Mouse (Mus musculus) spleen, adult 2 months (tissue): ENCODE results near the gene Plekhm1. TPM values are rescaled to one million over a fixed set of nuclear protein-coding genes. Genes with fewer than 3 reads are reported as not detected.
"Not testable (repeated sequence)": the region's sequence is repeated elsewhere in the genome, so short reads cannot be mapped to it uniquely, and the experiment has no call there.

Experiments used
- DNase-seq, 2 experiments: peaks; one replicate each; pipeline versions ENCODE4 v3.0.0 to v3.0.0-alpha.2; 2012 to 2021; ENCODE audit warnings: low spot score in 2 of 2, low read depth in 1 of 2
- H3K27ac ChIP-seq: fragments of 200-500 bp; 2 replicates; pipeline ENCODE4 v1.5.1; 2012; ENCODE audit warnings: low read length, inconsistent platforms; ENCODE audit not compliant: insufficient read depth
- H3K27me3 ChIP-seq: fragments of 200-500 bp; 2 replicates; pipeline ENCODE4 v1.6.1; 2012; ENCODE audit warnings: mild to moderate bottlenecking, moderate library complexity, low read length, inconsistent platforms; ENCODE audit not compliant: control insufficient read depth, insufficient read depth
- H3K36me3 ChIP-seq: fragments of 200-500 bp; 2 replicates; pipeline ENCODE4 v1.6.1; 2012; ENCODE audit warnings: mild to moderate bottlenecking, low read length, inconsistent platforms; ENCODE audit not compliant: control insufficient read depth, insufficient read depth
- H3K4me1 ChIP-seq: fragments of 200-500 bp; 2 replicates; pipeline ENCODE4 v1.6.1; 2011; ENCODE audit warnings: inconsistent platforms; ENCODE audit not compliant: control insufficient read depth, insufficient read depth, insufficient read length
- H3K4me3 ChIP-seq: fragments of 200-500 bp; 2 replicates; pipeline ENCODE4 v1.5.1; 2011; ENCODE audit warnings: mild to moderate bottlenecking, inconsistent platforms; ENCODE audit not compliant: insufficient read depth, insufficient read length; ENCODE audit errors: extremely low read depth
- CTCF ChIP-seq: fragments of 200-500 bp; IDR thresholded peaks from 2 replicates; pipeline ENCODE4 v1.5.1; 2011; ENCODE audit warnings: mild to moderate bottlenecking, inconsistent platforms; ENCODE audit not compliant: insufficient read depth, insufficient read length, insufficient replicate concordance; ENCODE audit errors: extremely low read depth
- POLR2A ChIP-seq: fragments of 200-500 bp; IDR thresholded peaks from 2 replicates; pipeline ENCODE4 v1.6.1; 2011; ENCODE audit warnings: low read depth, low read length, inconsistent platforms
- WGBS: fragments of 180-500 bp; shearing (Covaris S2); methylation state at CpG from one replicate; pipeline ENCODE4 v1.1.7; 2018; 5-methylcytosine and 5-hydroxymethylcytosine counted together
- polyA plus RNA-seq: library from polyadenylated mRNA; depleted of rRNA; stranded (reverse); fragments of >200 nt; gene quantifications from 2 replicates; pipeline ENCODE4 v1.2.3, GENCODE M21; 2012

The Plekhm1 gene
- polyA plus RNA-seq, 1 experiment: 26.8 TPM

DNA sequence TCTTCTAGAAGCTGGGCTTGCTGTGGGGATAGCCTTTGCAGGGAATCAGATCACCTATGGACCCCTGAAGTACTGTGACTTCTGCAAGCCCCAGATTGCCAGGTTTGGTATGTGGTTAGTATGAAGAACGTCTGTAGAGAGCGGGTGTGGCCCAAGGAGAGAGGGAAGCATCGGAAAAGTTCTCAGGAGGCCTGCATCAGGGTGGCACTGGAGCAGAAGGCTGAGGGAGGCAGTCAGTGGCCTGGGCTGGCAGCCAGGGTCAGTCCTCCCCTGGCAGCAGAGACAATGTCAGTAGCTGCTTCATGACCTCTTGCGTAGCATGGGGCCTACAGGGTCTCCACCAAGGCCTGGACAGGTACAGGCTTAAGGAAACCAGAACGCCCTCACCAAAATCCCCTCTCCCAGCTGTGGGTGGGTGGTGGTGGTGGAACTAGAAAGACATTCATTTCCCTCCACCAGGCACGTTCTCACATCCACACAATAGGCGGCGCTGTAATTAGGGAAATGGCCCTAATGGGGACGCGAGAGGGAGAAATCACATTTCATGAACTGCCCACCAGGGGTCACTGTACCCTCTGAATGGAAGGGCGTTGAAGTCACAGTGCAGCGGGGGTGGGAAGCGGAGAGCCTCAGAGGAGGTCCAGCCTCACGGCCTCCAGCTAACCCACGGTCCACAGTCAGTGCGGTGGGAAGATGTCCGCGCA, 80.1 kb downstream of the Plekhm1 start:
- Histone ChIP-seq H3K27me3 (no peaks in the 10 kb centered on the region), H3K27ac (no peak overlapping the region), H3K4me1 (no peaks in the 10 kb centered on the region; the same call in 1 of the 2 replicates), H3K4me3 (no peak overlapping the region), H3K36me3 (peaks cover 40% of the 10 kb centered on the region)
- 61% methylated on average over 18 of the region's 18 CpGs for WGBS
- no peak for TF ChIP-seq POLR2A
- peak; percentile 76; the same call in 1 of the 2 replicates for TF ChIP-seq CTCF
- peak; percentile 71 to 72 for DNase-seq

DNA sequence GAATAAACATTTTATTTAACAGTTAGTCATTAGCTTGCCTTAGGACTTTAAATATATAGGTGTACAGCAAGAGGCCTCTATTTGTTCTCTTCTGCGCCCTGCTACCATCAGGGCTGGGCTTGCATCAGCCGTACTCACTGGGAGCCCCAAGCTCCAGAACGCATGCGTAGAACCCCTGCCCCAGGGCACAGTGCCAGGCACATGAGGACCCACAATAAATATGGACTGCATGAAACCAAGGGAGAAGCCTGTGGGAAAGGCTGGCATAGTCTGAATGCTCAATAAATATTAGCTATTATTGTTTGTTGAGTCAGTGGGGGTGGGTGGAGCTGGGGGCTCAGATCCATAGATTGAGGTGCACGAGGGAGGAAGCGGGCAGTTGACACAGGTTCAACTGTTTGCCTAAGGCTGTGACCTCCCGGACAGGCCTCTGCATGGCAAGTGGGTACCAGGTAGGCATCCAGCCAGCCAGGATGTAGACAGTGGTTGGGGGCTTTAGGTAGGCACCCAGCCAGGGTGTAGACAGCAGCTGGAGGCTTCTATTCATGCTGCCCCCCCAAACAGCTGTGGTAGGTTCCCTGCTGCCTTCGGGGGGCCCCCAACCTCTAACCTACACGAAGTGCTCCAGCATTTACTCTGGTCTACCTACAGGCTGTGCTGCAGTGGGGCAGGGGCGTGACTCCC, 80.8 kb downstream of the Plekhm1 start:
- Histone ChIP-seq H3K27ac (no peak overlapping the region), H3K36me3 (peaks cover 37% of the 10 kb centered on the region), H3K4me3 (no peak overlapping the region), H3K27me3 (no peaks in the 10 kb centered on the region), H3K4me1 (no peaks in the 10 kb centered on the region; the same call in 1 of the 2 replicates)
- WGBS: 91% methylated on average over 10 of the region's 10 CpGs
- no peak for DNase-seq
- TF ChIP-seq POLR2A (no peak), CTCF (no peak)

DNA sequence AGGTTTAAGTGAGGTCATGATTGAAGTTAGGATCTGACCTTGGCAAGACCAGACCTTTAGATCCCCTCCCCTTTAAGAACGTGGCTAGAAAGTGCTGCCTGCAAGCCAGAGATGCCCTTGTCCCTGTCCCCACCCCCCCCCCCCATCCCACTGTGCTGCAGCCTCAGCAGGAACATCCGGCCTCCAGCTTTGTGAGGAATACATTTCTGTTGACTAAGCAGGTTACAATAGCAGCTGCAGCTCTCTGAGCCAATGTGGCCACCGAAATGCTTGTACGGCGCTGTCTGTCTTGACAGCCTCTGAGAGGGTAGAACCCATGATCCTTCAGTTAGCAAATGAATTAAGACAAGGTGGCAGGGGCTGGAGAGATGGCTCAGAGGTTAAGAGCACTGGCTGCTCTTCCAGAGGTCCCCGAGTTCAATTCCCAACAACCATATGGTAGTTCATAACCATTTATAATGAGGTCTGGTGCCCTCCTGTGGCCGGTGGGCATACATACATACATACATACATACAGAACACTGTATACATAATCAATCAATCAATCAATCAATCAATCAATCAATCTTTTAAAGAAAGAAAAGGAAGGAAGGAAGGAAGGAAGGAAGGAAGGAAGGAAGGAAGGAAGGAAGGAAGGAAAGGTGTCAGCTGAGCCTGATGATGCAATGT, 81.7 kb downstream of the Plekhm1 start:
- H3K36me3 ChIP-seq: peaks cover 37% of the 10 kb centered on the region
- no peak for DNase-seq
- TF ChIP-seq CTCF (no peak), POLR2A (no peak)
- H3K4me1 ChIP-seq: no peaks in the 10 kb centered on the region; the same call in 1 of the 2 replicates
- WGBS: 79% methylated on average over 7 of the region's 7 CpGs
- no peaks in the 10 kb centered on the region for H3K27me3 ChIP-seq
- H3K27ac ChIP-seq: no peak overlapping the region
- H3K4me3 ChIP-seq: no peak overlapping the region

DNA sequence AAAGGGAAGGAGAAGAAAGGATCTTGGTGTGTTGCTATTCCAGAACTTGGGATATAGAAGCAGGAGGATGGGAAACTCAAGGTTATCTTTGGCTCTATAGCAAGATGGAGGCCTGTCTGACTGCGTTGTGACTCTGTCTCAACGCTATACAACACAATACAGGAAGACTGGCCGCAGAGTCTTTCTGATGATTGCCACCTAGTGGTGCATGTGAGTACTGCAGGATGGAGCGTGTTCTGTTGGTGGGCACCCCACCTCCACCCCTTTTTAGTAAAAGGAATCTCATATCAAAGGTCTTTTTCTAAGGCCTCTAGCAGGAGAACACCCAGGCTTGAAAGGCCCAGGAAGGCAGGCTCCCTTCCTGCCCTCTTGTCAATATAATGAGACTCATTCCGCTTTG, 85.5 kb downstream of the Plekhm1 start:
- TF ChIP-seq CTCF (peak; percentile 75; the same call in 1 of the 2 replicates), POLR2A (no peak)
- H3K36me3 ChIP-seq: peaks cover 6% of the 10 kb centered on the region
- no peak overlapping the region for H3K27ac ChIP-seq
- DNase-seq: peak; percentile 56 to 70
- no peaks in the 10 kb centered on the region for H3K4me1 ChIP-seq
- H3K4me3 ChIP-seq: no peak overlapping the region
- H3K27me3 ChIP-seq: no peaks in the 10 kb centered on the region
- 15% methylated on average over 5 of the region's 5 CpGs for WGBS

DNA sequence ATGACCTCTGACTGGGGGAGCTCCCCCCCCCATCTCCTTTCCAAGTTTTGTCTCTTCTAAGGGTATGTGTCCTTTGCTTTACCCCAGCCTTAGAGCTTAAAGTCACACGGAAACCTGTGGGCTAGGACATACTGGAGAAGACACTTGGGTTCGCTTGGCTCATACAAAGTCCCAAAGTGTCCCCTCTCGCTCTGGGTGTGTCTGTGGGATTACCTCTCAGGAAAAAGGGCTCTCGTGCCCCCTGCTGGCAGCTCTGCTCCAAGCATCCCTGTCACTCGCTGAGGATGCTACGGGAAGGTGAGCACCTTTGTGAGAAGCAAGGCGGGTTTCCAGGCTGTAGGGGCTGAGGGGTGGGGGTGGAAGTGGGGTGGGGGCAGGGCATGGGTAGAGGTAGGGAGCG, 87.3 kb downstream of the Plekhm1 start:
- WGBS: 5% methylated on average over 8 of the region's 8 CpGs
- H3K4me1 ChIP-seq: no peaks in the 10 kb centered on the region
- TF ChIP-seq CTCF (peak; percentile 65; the same call in 1 of the 2 replicates), POLR2A (no peak)
- H3K27me3 ChIP-seq: no peaks in the 10 kb centered on the region
- DNase-seq: peak in 1 of 2 experiments; percentile 54
- no peak overlapping the region for H3K27ac ChIP-seq
- H3K36me3 ChIP-seq: no peaks in the 10 kb centered on the region
- no peak overlapping the region for H3K4me3 ChIP-seq

DNA sequence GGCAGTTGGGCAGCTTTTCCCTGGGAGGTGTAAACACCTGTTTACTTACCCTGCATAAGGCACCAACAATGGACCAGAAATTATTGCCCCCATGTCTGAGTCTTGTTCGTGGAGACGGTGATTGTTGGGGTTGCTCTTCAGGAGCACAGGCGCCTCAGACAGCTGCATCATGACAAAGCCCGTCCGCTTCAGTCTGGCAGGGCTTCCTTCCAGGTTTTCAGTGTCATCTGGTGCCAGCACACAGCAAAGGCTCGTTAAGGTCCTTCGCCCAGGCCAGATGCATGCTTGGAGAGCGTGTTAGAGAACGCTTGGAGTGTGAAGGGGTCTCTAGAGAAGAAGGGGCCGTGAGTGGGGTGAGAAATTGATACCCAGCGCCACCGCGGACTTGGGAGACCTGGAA, 87.8 kb downstream of the Plekhm1 start:
- H3K4me3 ChIP-seq: no peak overlapping the region
- no peaks in the 10 kb centered on the region for H3K36me3 ChIP-seq
- H3K27ac ChIP-seq: no peak overlapping the region
- no peak for DNase-seq
- TF ChIP-seq CTCF (no peak), POLR2A (no peak)
- H3K4me1 ChIP-seq: no peaks in the 10 kb centered on the region
- H3K27me3 ChIP-seq: no peaks in the 10 kb centered on the region
- 67% methylated on average over 13 of the region's 13 CpGs for WGBS

DNA sequence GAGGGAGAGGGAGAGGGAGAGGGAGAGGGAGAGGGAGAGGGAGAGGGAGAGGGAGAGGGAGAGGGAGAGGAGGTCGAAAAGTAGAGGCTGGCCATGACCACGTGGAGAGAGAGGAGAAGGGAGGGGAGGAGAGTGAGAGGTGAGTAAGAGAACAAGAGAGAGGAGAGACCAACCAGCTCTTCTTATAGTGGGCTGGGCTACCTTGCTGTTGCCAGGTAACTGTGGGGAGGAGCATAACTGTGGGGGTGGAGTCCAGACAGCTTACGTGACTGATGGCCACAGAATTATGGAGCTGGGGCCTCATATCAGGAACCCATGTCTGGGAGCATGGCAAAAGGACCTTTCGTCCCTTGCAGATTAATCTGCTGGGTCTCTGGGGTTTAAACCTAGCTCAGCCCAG, 89.7 kb downstream of the Plekhm1 start:
- not testable (repeated sequence) for H3K4me3 ChIP-seq, H3K4me1 ChIP-seq, H3K36me3 ChIP-seq, H3K27ac ChIP-seq, DNase-seq, H3K27me3 ChIP-seq
- 58% methylated on average over 4 of the region's 4 CpGs for WGBS
